Mouse (Mus musculus): ENCODE results near the gene Ntn5. TPM values are rescaled to one million over a fixed set of nuclear protein-coding genes. Genes with fewer than 3 reads are reported as not detected.

The Ntn5 gene
- polyA plus RNA-seq, 1 experiment, result 0.47 TPM

DNA sequence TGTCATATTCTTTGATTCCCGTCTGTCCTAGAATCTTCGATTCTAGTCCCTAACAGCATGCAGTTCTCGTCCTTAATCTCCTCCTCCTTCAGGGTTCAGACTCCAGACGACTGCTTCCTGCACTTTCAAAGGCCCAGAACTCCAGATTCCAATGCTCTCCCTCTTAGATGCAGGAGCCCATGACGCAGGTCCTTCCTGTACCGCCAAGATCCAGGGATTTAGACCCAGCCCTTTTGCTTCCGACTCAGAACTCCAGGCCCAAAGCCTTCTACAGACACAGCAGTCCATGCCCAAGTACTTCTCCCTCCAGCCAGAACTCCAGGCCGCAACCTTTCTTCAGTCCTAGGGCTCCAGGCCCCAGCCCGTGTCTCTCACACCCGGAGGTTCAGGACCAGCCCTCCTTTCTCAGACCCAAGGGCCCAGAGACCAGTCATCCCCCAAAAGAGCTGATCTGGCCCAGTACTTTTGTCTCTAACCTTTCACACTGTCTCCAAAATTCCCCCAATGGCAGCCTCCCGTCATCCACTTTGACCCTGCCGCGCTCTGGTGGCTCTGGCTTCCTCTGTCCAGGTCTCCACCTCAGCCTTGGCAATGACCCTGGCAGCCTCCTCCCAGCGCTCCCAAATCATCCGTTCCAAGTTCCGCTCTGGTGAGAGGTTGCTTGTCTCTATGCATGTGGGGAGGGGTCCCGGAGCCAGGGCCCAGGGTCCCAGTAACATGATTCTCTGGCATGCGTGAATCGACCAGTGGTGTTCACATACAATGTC lies 43.4 kb upstream of the Ntn5 start:
- no peak for TF ChIP-seq POLR2A (IDR thresholded peaks at IDR 0.05; ENCODE audit: low read depth, low read length)
- no peak for TF ChIP-seq CTCF (IDR thresholded peaks at IDR 0.05; ENCODE audit: extremely low read depth, insufficient read length, insufficient replicate concordance, low read depth, low read length)
- H3K36me3 ChIP-seq (ENCODE audit: control insufficient read depth, insufficient read depth, low read length), result no peaks in the 10 kb centered on the region
- peaks cover 31% of the 10 kb centered on the region for H3K27me3 ChIP-seq (ENCODE audit: control insufficient read depth, insufficient read depth, low read length)
- H3K4me1 ChIP-seq (ENCODE audit: control insufficient read depth, insufficient read depth, insufficient read length, low read length), result peaks cover 4% of the 10 kb centered on the region; the same call in 1 of the 2 replicates
- WGBS, result 82% methylated on average over 19 of the region's 19 CpGs
- no peak overlapping the region for H3K27ac ChIP-seq (ENCODE audit: insufficient read depth, low read depth, low read length)
- no peak overlapping the region for H3K4me3 ChIP-seq (ENCODE audit: low read depth, low read length)

DNA sequence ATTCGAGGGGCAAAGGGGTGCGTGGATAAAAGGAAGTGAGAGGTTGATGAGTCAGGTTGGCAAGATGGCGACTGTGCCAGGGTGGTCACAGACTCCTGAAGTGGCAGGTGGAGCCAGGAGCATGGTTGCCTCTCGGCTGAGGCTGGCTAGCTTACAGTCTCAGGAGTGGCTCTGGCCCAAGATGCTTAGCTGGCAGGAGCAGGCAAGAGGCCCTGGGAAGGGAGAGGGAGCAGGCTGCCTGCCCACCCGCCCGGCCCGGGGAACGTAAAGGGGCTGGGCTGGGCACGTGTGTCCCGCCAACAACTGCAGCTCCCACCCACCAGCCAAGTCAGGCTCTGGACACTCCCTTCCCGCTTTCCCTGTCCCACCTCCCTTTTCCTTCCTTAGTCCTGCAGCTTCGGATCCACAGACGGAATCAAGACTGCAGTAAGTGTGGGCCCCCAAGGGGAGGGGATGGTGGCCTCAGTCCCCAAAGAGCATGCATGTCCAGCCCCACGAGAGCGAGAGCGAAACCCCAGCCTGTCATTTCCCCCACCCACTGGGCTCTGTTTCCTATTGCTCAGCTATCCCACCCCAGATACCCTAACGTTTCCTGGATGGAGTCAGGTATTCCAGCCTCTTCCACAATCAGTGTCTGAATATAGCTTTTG lies 42.3 kb upstream of the Ntn5 start:
- WGBS, result 40% methylated on average over 17 of the region's 17 CpGs
- TF ChIP-seq POLR2A (IDR thresholded peaks at IDR 0.05; ENCODE audit: low read depth, low read length) (no peak), CTCF (IDR thresholded peaks at IDR 0.05; ENCODE audit: extremely low read depth, insufficient read length, insufficient replicate concordance, low read depth, low read length) (no peak)
- no peaks in the 10 kb centered on the region for H3K36me3 ChIP-seq (ENCODE audit: control insufficient read depth, insufficient read depth, low read length)
- H3K27me3 ChIP-seq (ENCODE audit: control insufficient read depth, insufficient read depth, low read length), result peaks cover 31% of the 10 kb centered on the region
- peaks cover 4% of the 10 kb centered on the region; the same call in 1 of the 2 replicates for H3K4me1 ChIP-seq (ENCODE audit: control insufficient read depth, insufficient read depth, insufficient read length, low read length)
- H3K4me3 ChIP-seq (ENCODE audit: low read depth, low read length), result peak overlapping the region; percentile 28
- H3K27ac ChIP-seq (ENCODE audit: insufficient read depth, low read depth, low read length), result no peak overlapping the region

DNA sequence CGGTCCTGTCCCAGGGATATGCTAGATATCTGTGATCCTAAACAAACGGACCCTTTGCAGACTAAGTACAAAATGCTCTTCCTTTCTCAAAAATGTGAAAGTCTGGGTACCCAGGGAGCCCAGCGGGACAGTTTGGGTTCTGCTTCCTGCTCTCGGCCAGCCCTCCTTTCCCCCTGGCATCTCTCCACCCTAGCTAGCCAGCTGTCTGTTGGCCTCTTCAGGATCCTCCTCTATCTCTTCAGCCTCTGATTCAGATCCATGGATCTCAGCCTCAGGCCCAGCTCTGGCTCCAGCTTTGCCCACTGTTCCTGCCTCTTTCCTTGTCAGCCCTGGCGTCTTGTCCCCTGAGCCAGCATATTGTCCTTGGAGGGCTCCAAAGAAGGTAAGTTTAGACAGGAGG lies 41.7 kb upstream of the Ntn5 start:
- peaks cover 4% of the 10 kb centered on the region; the same call in 1 of the 2 replicates for H3K4me1 ChIP-seq (ENCODE audit: control insufficient read depth, insufficient read depth, insufficient read length, low read length)
- 69% methylated on average over 5 of the region's 5 CpGs for WGBS
- no peak overlapping the region for H3K27ac ChIP-seq (ENCODE audit: insufficient read depth, low read depth, low read length)
- TF ChIP-seq CTCF (IDR thresholded peaks at IDR 0.05; ENCODE audit: extremely low read depth, insufficient read length, insufficient replicate concordance, low read depth, low read length) (no peak), POLR2A (IDR thresholded peaks at IDR 0.05; ENCODE audit: low read depth, low read length) (no peak)
- H3K4me3 ChIP-seq (ENCODE audit: low read depth, low read length), result no peak overlapping the region
- no peaks in the 10 kb centered on the region for H3K36me3 ChIP-seq (ENCODE audit: control insufficient read depth, insufficient read depth, low read length)
- peaks cover 29% of the 10 kb centered on the region for H3K27me3 ChIP-seq (ENCODE audit: control insufficient read depth, insufficient read depth, low read length)

DNA sequence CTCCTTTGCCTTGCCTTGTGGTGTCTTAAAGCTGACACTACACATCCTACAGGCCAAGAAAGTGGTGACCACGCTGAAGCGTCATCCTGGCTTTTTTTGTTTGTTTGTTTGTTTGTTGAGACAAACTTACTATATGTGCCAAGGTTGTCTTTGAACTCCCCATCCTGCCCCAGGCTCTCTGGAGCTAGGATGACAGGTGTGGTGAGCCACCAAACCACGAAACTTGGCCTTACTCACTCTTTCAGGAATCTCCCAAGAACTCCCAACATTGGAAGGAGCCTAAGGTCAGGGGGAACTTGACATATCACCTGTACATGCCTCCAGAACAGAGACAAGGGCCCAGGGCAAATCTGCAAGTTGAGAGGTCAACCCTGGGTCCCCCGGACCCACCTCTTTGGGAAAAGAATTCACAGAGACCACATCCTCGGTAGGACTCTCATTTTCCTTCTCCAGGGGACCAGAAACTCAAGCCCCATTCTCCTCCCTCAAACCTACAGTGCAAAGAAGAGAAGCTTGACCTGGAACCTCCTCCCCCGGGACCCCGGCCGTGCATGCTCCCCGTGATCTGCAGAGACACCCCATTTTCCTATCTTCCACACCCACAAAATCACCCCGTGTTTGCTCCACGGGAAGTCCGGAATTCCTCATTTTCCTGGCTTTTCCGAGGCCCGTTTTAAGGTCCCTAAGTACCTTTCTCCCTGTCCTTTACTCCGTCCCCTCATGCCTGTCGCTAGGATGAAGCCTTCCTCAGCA lies 41.1 kb upstream of the Ntn5 start:
- Histone ChIP-seq H3K36me3 (ENCODE audit: control insufficient read depth, insufficient read depth, low read length) (no peaks in the 10 kb centered on the region), H3K27me3 (ENCODE audit: control insufficient read depth, insufficient read depth, low read length) (peaks cover 30% of the 10 kb centered on the region), H3K4me3 (ENCODE audit: low read depth, low read length) (peak overlapping the region; percentile 33), H3K4me1 (ENCODE audit: control insufficient read depth, insufficient read depth, insufficient read length, low read length) (peaks cover 4% of the 10 kb centered on the region; the same call in 1 of the 2 replicates), H3K27ac (ENCODE audit: insufficient read depth, low read depth, low read length) (peak overlapping the region; percentile 30)
- 43% methylated on average over 16 of the region's 16 CpGs for WGBS
- TF ChIP-seq CTCF (IDR thresholded peaks at IDR 0.05; ENCODE audit: extremely low read depth, insufficient read length, insufficient replicate concordance, low read depth, low read length) (no peak), POLR2A (IDR thresholded peaks at IDR 0.05; ENCODE audit: low read depth, low read length) (no peak)

DNA sequence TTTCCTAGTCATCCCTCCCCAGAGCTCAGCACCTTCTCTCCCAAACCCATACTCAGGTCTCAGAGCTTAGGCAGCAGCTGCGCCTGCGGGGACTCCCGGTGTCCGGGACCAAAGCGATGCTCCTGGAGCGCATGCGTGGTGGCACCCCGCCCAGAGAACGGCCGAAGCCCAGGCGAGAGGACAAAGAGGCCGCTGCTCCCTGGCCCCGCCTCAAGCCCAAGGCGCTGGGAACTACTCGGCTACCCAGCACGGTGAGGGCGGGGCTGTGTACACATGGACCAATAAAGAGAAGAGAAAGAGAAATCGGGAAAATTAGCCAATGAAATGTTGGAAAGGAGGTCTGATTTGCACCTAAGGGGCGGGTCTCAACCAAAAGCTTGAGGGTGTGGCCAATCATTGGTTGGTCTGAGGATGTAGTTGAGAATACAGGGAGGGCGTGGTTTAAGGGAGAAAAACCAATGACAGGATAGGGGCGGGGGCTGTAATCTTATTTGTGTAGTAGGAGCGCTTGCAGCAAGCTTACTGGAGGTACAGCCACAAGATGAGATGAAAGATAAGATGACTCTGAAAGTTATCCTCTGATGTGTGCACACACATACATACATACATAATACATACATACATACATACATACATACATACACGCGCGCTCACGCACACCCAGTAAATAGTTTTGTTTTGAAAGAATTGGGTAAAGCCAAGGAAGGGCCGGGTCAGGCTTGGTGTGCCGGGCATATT lies 40.2 kb upstream of the Ntn5 start:
- 8% methylated on average over 28 of the region's 28 CpGs for WGBS
- H3K4me3 ChIP-seq (ENCODE audit: low read depth, low read length), result peak overlapping the region; percentile 33
- TF ChIP-seq POLR2A (IDR thresholded peaks at IDR 0.05; ENCODE audit: low read depth, low read length) (no peak), CTCF (IDR thresholded peaks at IDR 0.05; ENCODE audit: extremely low read depth, insufficient read length, insufficient replicate concordance, low read depth, low read length) (no peak)
- peak overlapping the region; percentile 30 for H3K27ac ChIP-seq (ENCODE audit: insufficient read depth, low read depth, low read length)
- peaks cover 4% of the 10 kb centered on the region; the same call in 1 of the 2 replicates for H3K4me1 ChIP-seq (ENCODE audit: control insufficient read depth, insufficient read depth, insufficient read length, low read length)
- H3K27me3 ChIP-seq (ENCODE audit: control insufficient read depth, insufficient read depth, low read length), result peaks cover 27% of the 10 kb centered on the region
- no peaks in the 10 kb centered on the region for H3K36me3 ChIP-seq (ENCODE audit: control insufficient read depth, insufficient read depth, low read length)

DNA sequence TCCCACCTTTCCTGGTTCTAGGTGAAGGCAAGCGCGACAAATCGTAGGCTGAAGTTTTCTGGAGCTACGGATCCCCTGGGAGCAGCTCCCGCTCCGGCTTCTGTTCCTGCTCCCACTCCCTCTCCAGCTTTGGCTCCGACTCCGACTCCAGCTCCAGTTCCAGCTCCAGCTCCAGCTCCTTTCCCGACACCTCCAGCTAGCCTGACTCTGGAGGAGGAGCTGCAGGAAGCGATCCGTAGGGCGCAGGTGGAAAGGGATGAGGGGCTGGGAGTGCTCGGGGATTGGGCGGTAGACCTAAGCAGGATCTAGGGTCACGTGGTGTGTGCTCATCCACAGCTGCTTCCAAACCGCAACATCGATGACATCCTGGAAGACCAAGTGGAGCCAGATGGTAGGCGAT lies 39.6 kb upstream of the Ntn5 start:
- Histone ChIP-seq H3K27me3 (ENCODE audit: control insufficient read depth, insufficient read depth, low read length) (peaks cover 27% of the 10 kb centered on the region), H3K27ac (ENCODE audit: insufficient read depth, low read depth, low read length) (no peak overlapping the region; the same call in 1 of the 2 replicates), H3K4me3 (ENCODE audit: low read depth, low read length) (peak overlapping the region; percentile 17), H3K36me3 (ENCODE audit: control insufficient read depth, insufficient read depth, low read length) (no peaks in the 10 kb centered on the region), H3K4me1 (ENCODE audit: control insufficient read depth, insufficient read depth, insufficient read length, low read length) (peaks cover 4% of the 10 kb centered on the region; the same call in 1 of the 2 replicates)
- WGBS, result 27% methylated on average over 18 of the region's 18 CpGs
- TF ChIP-seq CTCF (IDR thresholded peaks at IDR 0.05; ENCODE audit: extremely low read depth, insufficient read length, insufficient replicate concordance, low read depth, low read length) (no peak), POLR2A (IDR thresholded peaks at IDR 0.05; ENCODE audit: low read depth, low read length) (no peak)

Data from small intestine, adult 2 months (tissue).